Mouse (Mus musculus): Measurements from ENCODE around the gene E330021D16Rik.
"Not testable (repeated sequence)": the region's sequence is repeated elsewhere in the genome, so short reads cannot be mapped to it uniquely, and the experiment has no call there.

- TF ChIP-seq POLR2A (IDR thresholded peaks at IDR 0.05; ENCODE audit: insufficient read length, low read depth); USF1 (IDR thresholded peaks at IDR 0.05; ENCODE audit: low read depth); E2F4 (IDR thresholded peaks at IDR 0.05; ENCODE audit: insufficient read depth); MYOD1 (IDR thresholded peaks at IDR 0.05; ENCODE audit: control insufficient read depth in 1 of 3, insufficient read length in 2 of 3, low read depth in 2 of 3); TCF12 (IDR thresholded peaks at IDR 0.05; ENCODE audit: insufficient read depth, poor library complexity, severe bottlenecking); MYOG (IDR thresholded peaks at IDR 0.05; ENCODE audit: control insufficient read depth in 1 of 3, insufficient read depth in 1 of 3, insufficient read length in 2 of 3, low read depth in 2 of 3); MAX (IDR thresholded peaks at IDR 0.05; ENCODE audit: low read depth); CEBPB (IDR thresholded peaks at IDR 0.05; ENCODE audit: insufficient read depth, poor library complexity, severe bottlenecking): not testable (repeated sequence)
Measured at GRCm38 (mm10) chr6:136439205-136439604, 23.8 kb upstream of the E330021D16Rik start.
